Mouse (Mus musculus) megakaryocyte-erythroid progenitor cell, adult 5-6 weeks (primary cell): ENCODE results near the gene Fam169b. TPM values are rescaled to one million over a fixed set of nuclear protein-coding genes. Genes with fewer than 3 reads are reported as not detected.
"Not testable (repeated sequence)": the region's sequence is repeated elsewhere in the genome, so short reads cannot be mapped to it uniquely, and the experiment has no call there.

Source experiments
- ATAC-seq: replicated peaks from 2 replicates; pipeline ENCODE4 v1.8.0; 2016; ENCODE audit warnings: mild to moderate bottlenecking, inconsistent platforms; ENCODE audit not compliant: severe bottlenecking, poor library complexity, low FRiP score, low TSS enrichment
- total RNA-seq, 2 experiments: library from RNA; stranded (forward) in 1 of 2; stranded (reverse) in 1 of 2; fragments of 200-1000, 215-1000 nt in 1 of 2; fragments of >200 nt in 1 of 2; fragmentation: Nextera tagmentation in 1 of 2; gene quantifications; 2 replicates each; pipeline ENCODE4 v1.2.3; 2014 to 2017

Fam169b gene
- total RNA-seq, 2 experiments from 2014 or later, result 1.9 TPM; not detected in 1

- ATAC-seq, result no peak
Measured at GRCm38 (mm10) chr7:68262612-68263200, 10.9 kb upstream of the Fam169b start.

DNA sequence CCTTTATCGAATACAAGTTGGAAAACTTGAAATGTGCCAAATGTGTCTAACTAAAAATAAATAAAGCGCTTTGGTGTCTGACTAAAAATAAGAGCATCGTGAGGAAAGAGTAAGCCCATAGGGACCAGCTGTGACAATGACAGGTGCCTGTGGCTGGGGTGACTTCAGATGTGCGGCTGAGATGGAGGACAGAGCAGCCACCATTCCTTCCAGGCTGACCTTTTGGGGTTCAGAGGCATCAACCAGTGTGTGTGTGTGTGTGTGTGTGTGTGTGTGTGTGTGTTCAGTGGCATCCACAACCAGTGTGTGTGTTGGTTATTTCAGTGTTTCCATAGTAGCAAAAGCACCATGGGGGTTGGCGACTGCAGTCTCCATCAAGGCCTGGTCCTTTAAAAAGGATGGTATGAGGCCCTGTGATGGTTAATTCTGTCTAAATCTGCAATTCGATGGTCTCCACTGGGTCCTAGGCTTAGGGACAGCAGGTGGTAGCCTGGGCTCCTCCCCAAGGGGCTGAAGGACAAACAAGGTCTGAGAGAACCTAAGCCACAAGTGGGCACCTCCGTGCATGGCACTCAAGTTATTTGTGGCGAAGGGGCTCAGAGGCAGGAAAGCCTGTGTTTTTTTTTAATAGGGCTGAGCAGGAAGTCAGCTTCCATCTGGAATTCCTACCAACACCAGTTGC, 10.2 kb upstream of the Fam169b start:
- no peak for ATAC-seq

GRCm38 (mm10) chr7:68264028-68264453, 9.6 kb upstream of the Fam169b start, which contains the start of gene Pgpep1l:
Gene Pgpep1l (minus strand): TSS chr7:68264233.
- no peak for ATAC-seq

GRCm38 (mm10) chr7:68264531-68264930, 9.1 kb upstream of the Fam169b start:
- no peak for ATAC-seq

DNA sequence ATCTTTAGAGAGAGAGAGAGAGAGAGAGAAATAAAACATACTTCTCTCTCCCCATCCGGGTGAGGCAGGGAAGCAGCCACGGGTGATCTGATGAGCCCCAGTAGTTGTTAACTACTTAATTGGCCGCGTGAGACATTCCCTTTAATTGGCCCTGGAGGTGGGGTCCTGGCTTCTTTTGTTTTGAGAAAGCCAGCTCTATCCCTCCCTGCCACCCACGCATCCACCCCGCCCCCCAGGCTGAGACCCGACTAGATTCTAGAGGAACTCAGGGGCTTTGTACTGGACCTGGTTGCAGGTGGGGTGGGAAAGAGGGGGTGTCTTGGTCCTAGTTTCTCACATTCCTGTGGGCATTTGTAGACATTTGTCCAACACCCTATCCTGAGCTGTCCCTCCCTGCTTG, 8.2 kb upstream of the Fam169b start:
- ATAC-seq, result no peak

DNA sequence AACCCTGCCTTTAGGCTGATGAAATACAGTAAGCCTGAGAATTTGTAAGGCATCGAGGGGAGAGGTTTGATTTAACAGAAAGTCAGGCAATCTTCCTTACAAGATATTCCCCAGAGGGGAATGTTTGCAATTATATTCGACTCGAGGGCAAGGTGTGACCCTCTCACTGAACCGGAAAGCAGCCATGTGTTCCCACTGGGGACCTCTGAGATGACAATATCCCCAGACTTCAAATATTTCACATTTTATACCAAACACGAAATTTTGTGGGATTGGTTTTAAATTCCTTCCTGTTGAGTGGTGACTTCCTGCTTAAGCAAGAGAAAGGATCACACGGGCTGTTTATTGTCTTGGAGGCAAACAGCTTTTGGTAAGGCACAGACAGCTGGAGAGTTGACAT, 6.9 kb upstream of the Fam169b start:
- no peak for ATAC-seq

DNA sequence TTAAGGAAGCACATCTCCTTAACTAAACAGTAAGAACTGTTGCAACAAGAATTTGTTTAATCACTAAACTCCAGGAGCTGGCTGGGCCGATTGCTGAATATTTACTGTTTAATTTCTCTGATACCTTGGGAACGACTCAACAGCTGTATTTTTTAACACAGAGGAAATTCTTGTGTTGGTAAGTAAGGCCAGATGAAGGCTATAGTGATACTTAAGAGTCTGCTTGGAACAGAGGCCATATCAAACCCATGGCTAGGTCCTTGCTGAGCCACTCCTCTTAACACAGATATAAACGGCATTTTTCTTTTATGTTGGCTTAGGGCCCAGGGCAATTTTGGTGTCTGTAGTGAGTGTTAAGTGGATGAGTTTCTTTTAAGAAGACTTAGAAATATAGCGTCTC, 3.1 kb upstream of the Fam169b start:
- ATAC-seq, result no peak

GRCm38 (mm10) chr7:68271816-68272215, 1.8 kb upstream of the Fam169b start:
- ATAC-seq, result no peak

DNA sequence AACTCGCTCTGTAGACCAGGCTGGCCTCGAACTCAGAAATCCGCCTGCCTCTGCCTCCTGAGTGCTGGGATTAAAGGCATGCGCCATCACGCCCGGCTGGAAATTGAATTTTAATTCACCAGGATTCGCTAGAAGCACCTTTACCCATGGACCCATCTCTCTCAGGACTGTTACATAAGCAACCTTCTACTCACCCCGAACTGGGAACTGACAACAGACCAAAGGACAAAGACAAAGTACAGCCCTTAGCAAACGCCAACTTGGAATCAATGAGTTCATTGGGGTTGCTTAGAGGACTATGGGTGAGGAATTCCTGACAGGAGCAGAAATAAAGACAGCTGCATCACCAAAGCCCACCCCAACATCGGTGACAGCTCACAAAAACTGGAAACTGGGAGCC, 1.0 kb upstream of the Fam169b start:
- no peak for ATAC-seq

GRCm38 (mm10) chr7:68274218-68274617, 579 bp downstream of the Fam169b start:
- no peak for ATAC-seq

DNA sequence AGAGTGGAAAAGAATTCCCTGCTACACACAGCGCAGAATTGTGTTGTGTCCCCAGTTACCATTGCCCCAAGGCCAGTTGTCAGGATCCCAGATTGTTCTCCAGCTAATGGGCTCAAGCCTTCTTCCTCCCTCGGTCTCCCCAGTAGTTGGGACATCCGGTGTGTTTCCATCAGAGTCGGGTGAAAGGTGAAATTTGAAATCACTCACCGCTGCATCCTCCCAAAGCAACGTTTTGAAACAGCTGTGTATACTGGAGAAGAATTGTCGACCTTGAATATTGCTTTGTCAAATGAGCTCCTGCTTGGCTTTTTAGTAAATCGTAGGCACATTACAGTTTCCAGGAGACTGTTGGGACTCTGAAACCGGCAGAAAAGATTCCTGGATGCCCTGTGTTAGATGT, 1.3 kb downstream of the Fam169b start:
- ATAC-seq, result no peak

GRCm38 (mm10) chr7:68275445-68275837, 1.8 kb downstream of the Fam169b start:
- not testable (repeated sequence) for ATAC-seq

GRCm38 (mm10) chr7:68275838-68276731, 2.4 kb downstream of the Fam169b start:
- ATAC-seq, result peak; percentile 82

- no peak for ATAC-seq
Measured at GRCm38 (mm10) chr7:68277054-68277896, 3.6 kb downstream of the Fam169b start.

DNA sequence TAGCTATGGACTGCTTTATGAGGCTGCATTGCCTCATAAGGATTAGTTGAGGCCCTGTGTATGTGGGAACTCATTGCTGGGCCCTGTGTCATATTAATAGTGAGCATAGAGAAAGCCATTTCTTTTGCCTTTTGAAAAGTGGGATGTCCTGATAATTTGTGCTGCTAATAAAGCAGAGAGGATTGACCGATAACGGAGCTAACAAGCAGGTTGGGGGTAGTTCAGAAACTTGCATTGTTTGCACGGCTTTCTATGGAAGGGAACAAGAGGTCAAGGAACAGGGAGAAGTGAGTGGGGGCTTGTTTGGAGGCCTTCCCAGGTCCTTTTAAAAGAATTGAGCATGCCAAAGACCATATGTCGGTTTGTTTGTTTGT, 4.2 kb downstream of the Fam169b start:
- no peak for ATAC-seq

- ATAC-seq, result no peak
Measured at GRCm38 (mm10) chr7:68278385-68278784, 4.7 kb downstream of the Fam169b start.

- no peak for ATAC-seq
Measured at GRCm38 (mm10) chr7:68278908-68279307, 5.3 kb downstream of the Fam169b start.

GRCm38 (mm10) chr7:68279481-68279880, 5.8 kb downstream of the Fam169b start:
- no peak for ATAC-seq

GRCm38 (mm10) chr7:68280352-68280869, 6.8 kb downstream of the Fam169b start:
- ATAC-seq, result no peak
